Mouse (Mus musculus): ENCODE data around the gene G6pd2.

Gene G6pd2

GRCm38 (mm10) chr5:61808516-61808915, at the start of gene G6pd2:
G6pd2 (plus strand) TSS chr5:61808816.
- no peak for DNase-seq (ENCODE audit: low read depth in 1 of 2, low spot score in 2 of 2)

- DNase-seq (ENCODE audit: low read depth in 1 of 2, low spot score in 2 of 2), result no peak
These were observed 44.4 kb upstream of the G6pd2 start for GRCm38 (mm10) chr5:61764214-61764613.

GRCm38 (mm10) chr5:61832935-61833551, 24.4 kb downstream of the G6pd2 start:
- DNase-seq (ENCODE audit: low read depth in 1 of 2, low spot score in 2 of 2), result no peak

- no peak for DNase-seq (ENCODE audit: low read depth in 1 of 2, low spot score in 2 of 2)
These were observed 35.3 kb downstream of the G6pd2 start for GRCm38 (mm10) chr5:61843891-61844290.
